Mouse (Mus musculus) CH12.LX (cell line): ENCODE data around the gene Nsg1. TPM values are rescaled to one million over a fixed set of nuclear protein-coding genes. Genes with fewer than 3 reads are reported as not detected.

Experiments
- DNase-seq: peaks from one replicate; pipeline ENCODE4 v3.0.0-alpha.2; 2013; ENCODE audit errors: extremely low read depth
- H3K27ac ChIP-seq: 2 replicates; pipeline ENCODE4 v1.5.1; 2012; ENCODE audit warnings: low read depth, mild to moderate bottlenecking, control low read depth, moderate library complexity; ENCODE audit not compliant: insufficient read depth
- H3K27me3 ChIP-seq: replicated peaks from 2 replicates; pipeline ENCODE3; 2012; ENCODE audit warnings: inconsistent platforms
- H3K36me3 ChIP-seq, 2 experiments: replicated peaks in 1 of 2; 2 replicates each; pipeline versions ENCODE3 to v1.6.1; 2012; ENCODE audit warnings: inconsistent platforms in 1 of 2, low read length in 1 of 2, mild to moderate bottlenecking in 1 of 2, mixed read lengths in 1 of 2, moderate library complexity in 1 of 2; ENCODE audit not compliant: control insufficient read depth in 1 of 2, insufficient read depth in 1 of 2
- H3K4me1 ChIP-seq, 2 experiments: 2 replicates each; pipeline ENCODE4 v1.6.1; 2012; ENCODE audit warnings: inconsistent platforms in 1 of 2, moderate library complexity in 1 of 2; ENCODE audit not compliant: insufficient read depth in 2 of 2, control insufficient read depth in 1 of 2
- H3K4me2 ChIP-seq: 2 replicates; pipeline ENCODE4 v1.6.1; 2012; ENCODE audit warnings: low read depth, mild to moderate bottlenecking, control low read depth; ENCODE audit not compliant: poor library complexity, insufficient read depth, severe bottlenecking
- H3K4me3 ChIP-seq, 3 experiments: fragments of 150-350 bp in 1 of 3; sonication (generic) in 1 of 3; replicated peaks in 1 of 3; 2 replicates each; pipeline versions ENCODE3 to v1.5.1; 2011 to 2012; ENCODE audit warnings: low read depth in 2 of 3, low read length in 2 of 3, mild to moderate bottlenecking in 2 of 3, moderate library complexity in 2 of 3, control low read depth in 1 of 3, improper control_type of control experiment in 1 of 3, inconsistent platforms in 1 of 3, mixed read lengths in 1 of 3; ENCODE audit not compliant: poor library complexity in 1 of 3
- H3K79me2 ChIP-seq: replicated peaks from 2 replicates; pipeline ENCODE4 v1.6.1; 2012; ENCODE audit warnings: mild to moderate bottlenecking, moderate library complexity; ENCODE audit not compliant: control insufficient read depth, poor library complexity, insufficient read depth, severe bottlenecking; ENCODE audit errors: extremely low read depth
- H3K9ac ChIP-seq: 2 replicates; pipeline ENCODE4 v1.6.1; 2012; ENCODE audit warnings: low read depth, mild to moderate bottlenecking, control low read depth, moderate library complexity; ENCODE audit not compliant: insufficient read depth
- H3K9me3 ChIP-seq: replicated peaks from 2 replicates; pipeline ENCODE3; 2012; ENCODE audit warnings: low read length, inconsistent platforms, mixed read lengths
- IRF4 ChIP-seq: IDR thresholded peaks from 2 replicates; pipeline ENCODE4 v1.6.1; 2014; ENCODE audit warnings: low read depth, mild to moderate bottlenecking, inconsistent platforms, low read length, improper control_type of control experiment
- MAFK ChIP-seq: IDR thresholded peaks from 2 replicates; pipeline ENCODE4 v1.6.1; 2011; ENCODE audit warnings: low read length, improper control_type of control experiment; ENCODE audit not compliant: insufficient replicate concordance
- MAX ChIP-seq: IDR thresholded peaks from 2 replicates; pipeline ENCODE4 v1.6.1; 2011; ENCODE audit warnings: low read length, improper control_type of control experiment
- POLR2AphosphoS2 ChIP-seq: IDR thresholded peaks from 2 replicates; pipeline ENCODE4 v1.6.1; 2011; ENCODE audit warnings: low read depth, low read length, improper control_type of control experiment
- RAD21 ChIP-seq: IDR thresholded peaks from 2 replicates; pipeline ENCODE4 v1.6.1; 2011; ENCODE audit warnings: low read depth, mild to moderate bottlenecking, low read length, improper control_type of control experiment, moderate library complexity
- UBTF ChIP-seq: IDR thresholded peaks from 2 replicates; pipeline ENCODE4 v1.6.1; 2012; ENCODE audit warnings: low read depth, mild to moderate bottlenecking, inconsistent platforms, low read length, improper control_type of control experiment, moderate library complexity
- ZNF384 ChIP-seq: IDR thresholded peaks from 2 replicates; pipeline ENCODE4 v1.6.1; 2012; ENCODE audit warnings: low read depth, low read length, improper control_type of control experiment, inconsistent platforms
- dilution Hi-C: fragments of 300-500 bp; cut with MboI; formaldehyde crosslinking; loops from 2 replicates; pipeline ENCODE4 v1.14.3; 2020; ENCODE audit warnings: low sequenced_read_pairs; ENCODE audit not compliant: extremely low pct_unique_long_range_greater_than_20kb, extremely low pct_ligation_motif_present
- in situ Hi-C: fragments of 300-500 bp; cut with MboI; formaldehyde crosslinking; loops from 3 replicates; pipeline ENCODE4 v1.14.3; 2019; ENCODE audit warnings: low sequenced_read_pairs, low pct_ligation_motif_present, low pct_unique_long_range_greater_than_20kb, mixed read lengths
- polyA plus RNA-seq: library from polyadenylated mRNA; unstranded; fragments of >175 nt; gene quantifications from 2 replicates; pipeline ENCODE4 v1.2.1, GENCODE M21; 2012; ENCODE audit warnings: low read depth; ENCODE audit not compliant: insufficient read length
- total RNA-seq, 2 experiments: library from RNA; depleted of rRNA; stranded (reverse); fragments of 300-350 nt in 1 of 2; fragments of >200 nt in 1 of 2; gene quantifications; 2 replicates each; pipeline ENCODE4 v1.2.3; 2012 to 2014

Nsg1 gene
- total and polyA plus RNA-seq, 3 experiments, result 0.04 TPM; not detected in 2

- H3K4me3 ChIP-seq, result no peak overlapping the region
- H3K9ac ChIP-seq, result no peak overlapping the region
- in situ Hi-C loops (loop anchor here (25.0 kb wide), 1 partner anchor 178 kb away; no protein-coding TSS in a partner anchor), dilution Hi-C loops (no loop called here)
- peaks cover 0 to 18% of the 10 kb centered on the region in 2 experiments for H3K36me3 ChIP-seq
- H3K4me2 ChIP-seq, result no peak overlapping the region
- H3K79me2 ChIP-seq, result no peaks in the 10 kb centered on the region
- H3K27me3 ChIP-seq, result no peaks in the 10 kb centered on the region
- H3K27ac ChIP-seq, result no peak overlapping the region
- no peaks in the 10 kb centered on the region for H3K4me1 ChIP-seq
- TF ChIP-seq UBTF (no peak), MAX (no peak), IRF4 (no peak), MAFK (no peak), ZNF384 (no peak), POLR2AphosphoS2 (no peak), RAD21 (no peak)
- TF ChIP-seq, all 38 proteins: peak for 0
- no peak for DNase-seq
- no peaks in the 10 kb centered on the region for H3K9me3 ChIP-seq
Observed at GRCm38 (mm10) chr5:38090111-38090510, 69.6 kb downstream of the Nsg1 start.

Other genes starting within 250 kb of the Nsg1 start
- gene Stx18, start 121.2 kb downstream of the Nsg1 start, total RNA-seq (2012; rRNA removed), result 28.7 and 29.4 TPM in 2 replicates
- gene Stx18, start 121.2 kb downstream of the Nsg1 start, total RNA-seq (2014; rRNA removed), result 26.3 and 31.1 TPM in 2 replicates
- gene Stx18, start 121.2 kb downstream of the Nsg1 start, polyA plus RNA-seq, result 35.8 and 40.0 TPM in 2 replicates
- gene Zbtb49, start 60.5 kb upstream of the Nsg1 start, total RNA-seq (2012; rRNA removed), result 8.2 and 9.1 TPM in 2 replicates
- gene Zbtb49, start 60.5 kb upstream of the Nsg1 start, total RNA-seq (2014; rRNA removed), result 4.9 and 6.1 TPM in 2 replicates
- gene Zbtb49, start 60.5 kb upstream of the Nsg1 start, polyA plus RNA-seq, result 4.7 and 6.0 TPM in 2 replicates
- 134 and 169 TPM in 2 replicates for gene Lyar, start 60.6 kb upstream of the Nsg1 start, total RNA-seq (2012; rRNA removed)
- gene Lyar, start 60.6 kb upstream of the Nsg1 start, total RNA-seq (2014; rRNA removed), result 182 and 195 TPM in 2 replicates
- 314 and 382 TPM in 2 replicates for gene Lyar, start 60.6 kb upstream of the Nsg1 start, polyA plus RNA-seq
- gene Tmem128, start 100.3 kb upstream of the Nsg1 start, total RNA-seq (2012; rRNA removed), result 64.1 and 65.1 TPM in 2 replicates
- 109 and 113 TPM in 2 replicates for gene Tmem128, start 100.3 kb upstream of the Nsg1 start, total RNA-seq (2014; rRNA removed)
- gene Tmem128, start 100.3 kb upstream of the Nsg1 start, polyA plus RNA-seq, result 40.4 and 43.5 TPM in 2 replicates
- not detected in 2 replicates for gene Otop1, start 116.1 kb upstream of the Nsg1 start, total RNA-seq (2012; rRNA removed)
- gene Otop1, start 116.1 kb upstream of the Nsg1 start, total RNA-seq (2014; rRNA removed), result not detected in 2 replicates
- not detected in 2 replicates for gene Otop1, start 116.1 kb upstream of the Nsg1 start, polyA plus RNA-seq
- not detected in 2 replicates for gene Drd5, start 159.5 kb upstream of the Nsg1 start, total RNA-seq (2012; rRNA removed)
- not detected in 2 replicates for gene Drd5, start 159.5 kb upstream of the Nsg1 start, total RNA-seq (2014; rRNA removed)
- not detected in 2 replicates for gene Drd5, start 159.5 kb upstream of the Nsg1 start, polyA plus RNA-seq